Mouse (Mus musculus) liver, postnatal 0 days (tissue): Measurements from ENCODE around the gene Rtkn.

Source experiments
- CTCF ChIP-seq: sonication (generic); IDR thresholded peaks from 2 replicates; pipeline ENCODE4 v1.5.1; 2016; ENCODE audit warnings: antibody characterized with exemption, low read depth
- EP300 ChIP-seq: IDR thresholded peaks from 2 replicates; pipeline ENCODE4 v1.6.1; 2016; ENCODE audit warnings: antibody characterized with exemption, low read depth, mild to moderate bottlenecking

DNA sequence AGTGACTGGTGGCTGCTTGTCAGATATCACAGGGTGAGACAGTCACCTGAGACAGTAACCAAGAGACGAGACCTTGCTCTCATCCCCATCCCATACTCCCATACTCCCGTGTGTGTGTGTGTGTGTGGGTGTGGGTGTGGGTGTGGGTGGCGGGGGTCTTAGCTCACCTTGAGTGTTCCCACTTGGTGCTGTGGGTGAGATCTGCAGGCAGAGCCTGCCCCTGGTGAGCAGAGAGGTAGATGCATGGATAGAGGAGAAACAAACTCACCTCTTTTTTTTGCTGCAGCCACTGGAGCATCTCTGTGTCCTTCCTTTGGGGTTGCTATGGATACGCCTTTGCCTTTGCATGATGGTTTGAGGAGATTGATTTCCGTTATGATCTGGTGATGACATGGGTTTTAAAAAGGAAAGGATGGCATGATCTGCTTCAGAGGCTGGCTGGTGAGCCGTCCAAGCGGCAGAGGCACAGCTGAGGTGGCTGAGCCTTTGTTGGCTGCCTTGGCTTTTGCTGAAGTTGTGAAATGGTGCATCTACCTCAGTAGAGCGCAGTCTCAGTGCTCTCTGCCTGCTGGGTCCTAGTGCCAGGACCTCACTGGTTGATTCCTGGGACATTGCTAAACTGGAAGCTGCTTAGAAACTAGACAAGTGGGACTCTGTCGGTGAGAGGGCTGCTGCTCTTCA, 37.1 kb downstream of the Rtkn start:
- no peak for TF ChIP-seq CTCF
- no peak for TF ChIP-seq EP300
